Mouse (Mus musculus) olfactory bulb, adult 2 months (tissue): ENCODE data around the gene Ergic1. TPM values are rescaled to one million over a fixed set of nuclear protein-coding genes. Genes with fewer than 3 reads are reported as not detected.

Experiments
- H3K27ac ChIP-seq: fragments of 200-500 bp; 2 replicates; pipeline ENCODE4 v1.5.1; 2012; ENCODE audit warnings: low read depth, low read length; ENCODE audit not compliant: insufficient read depth
- H3K4me1 ChIP-seq: fragments of 200-500 bp; 2 replicates; pipeline ENCODE4 v1.6.1; 2012; ENCODE audit warnings: low read length; ENCODE audit not compliant: control insufficient read depth, insufficient read depth
- H3K4me3 ChIP-seq: fragments of 200-500 bp; 2 replicates; pipeline ENCODE4 v1.5.1; 2012; ENCODE audit warnings: mild to moderate bottlenecking, low read depth, low read length, moderate library complexity; ENCODE audit not compliant: insufficient read depth
- CTCF ChIP-seq: fragments of 200-500 bp; IDR thresholded peaks from 2 replicates; pipeline ENCODE4 v1.5.1; 2012; ENCODE audit warnings: low read depth, mild to moderate bottlenecking, low read length, moderate library complexity; ENCODE audit not compliant: insufficient read depth
- POLR2A ChIP-seq: fragments of 200-500 bp; IDR thresholded peaks from 2 replicates; pipeline ENCODE4 v1.6.1; 2012; ENCODE audit warnings: mild to moderate bottlenecking, low read depth, low read length, moderate library complexity; ENCODE audit not compliant: insufficient read depth
- WGBS: fragments of 180-500 bp; shearing (Covaris S2); methylation state at CpG from one replicate; pipeline ENCODE4 v1.1.7; 2018; 5-methylcytosine and 5-hydroxymethylcytosine counted together
- polyA plus RNA-seq: library from polyadenylated mRNA; stranded (reverse); fragments of >200 nt; gene quantifications from 2 replicates; pipeline ENCODE4 v1.2.4, GENCODE M21; 2012; ENCODE audit warnings: low replicate concordance; ENCODE audit not compliant: missing spikeins, insufficient read depth, insufficient read length

Gene Ergic1
- polyA plus RNA-seq, 1 experiment: not detected

GRCm38 (mm10) chr17:26608877-26609276 is 47.6 kb downstream of the Ergic1 start:
- Histone ChIP-seq H3K27ac (peak overlapping the region; percentile 12), H3K4me3 (no peak overlapping the region), H3K4me1 (peaks cover 41% of the 10 kb centered on the region)
- 49% methylated on average over 8 of the region's 8 CpGs for WGBS
- TF ChIP-seq CTCF: no peak
- TF ChIP-seq POLR2A: no peak

GRCm38 (mm10) chr17:26609820-26610219 is 48.5 kb downstream of the Ergic1 start:
- WGBS: 66% methylated on average over 8 of the region's 8 CpGs
- H3K4me3 ChIP-seq: no peak overlapping the region
- H3K27ac ChIP-seq: no peak overlapping the region
- TF ChIP-seq CTCF (no peak), POLR2A (no peak)
- H3K4me1 ChIP-seq: peaks cover 44% of the 10 kb centered on the region

- Histone ChIP-seq H3K4me3 (no peak overlapping the region), H3K27ac (peak overlapping the region; percentile 49), H3K4me1 (peaks cover 37% of the 10 kb centered on the region)
- TF ChIP-seq POLR2A: no peak
- WGBS: 17% methylated on average over 7 of the region's 7 CpGs
Measured at GRCm38 (mm10) chr17:26611328-26611727, 50.0 kb downstream of the Ergic1 start.

GRCm38 (mm10) chr17:26611918-26612317 is 50.6 kb downstream of the Ergic1 start:
- no peak for TF ChIP-seq POLR2A
- no peak for TF ChIP-seq CTCF
- Histone ChIP-seq H3K4me1 (peaks cover 37% of the 10 kb centered on the region), H3K4me3 (no peak overlapping the region), H3K27ac (no peak overlapping the region)
- 73% methylated on average over 4 of the region's 4 CpGs for WGBS

- no peak for TF ChIP-seq POLR2A
- TF ChIP-seq CTCF: no peak
- Histone ChIP-seq H3K27ac (no peak overlapping the region), H3K4me1 (peaks cover 38% of the 10 kb centered on the region), H3K4me3 (no peak overlapping the region)
- 63% methylated on average over 6 of the region's 6 CpGs for WGBS
Measured at GRCm38 (mm10) chr17:26614286-26614685, 53.0 kb downstream of the Ergic1 start.

- TF ChIP-seq POLR2A: no peak
- TF ChIP-seq CTCF: no peak
- 76% methylated on average over 9 of the region's 9 CpGs for WGBS
- H3K27ac ChIP-seq: no peak overlapping the region
- H3K4me3 ChIP-seq: no peak overlapping the region
- peaks cover 36% of the 10 kb centered on the region for H3K4me1 ChIP-seq
Measured at GRCm38 (mm10) chr17:26614708-26615486, 53.6 kb downstream of the Ergic1 start.

GRCm38 (mm10) chr17:26616696-26617095 is 55.4 kb downstream of the Ergic1 start:
- Histone ChIP-seq H3K4me3 (no peak overlapping the region), H3K27ac (no peak overlapping the region), H3K4me1 (peaks cover 32% of the 10 kb centered on the region)
- TF ChIP-seq POLR2A: no peak
- no peak for TF ChIP-seq CTCF
- WGBS: 86% methylated on average over 2 of the region's 2 CpGs

GRCm38 (mm10) chr17:26618498-26618897 is 57.2 kb downstream of the Ergic1 start:
- no peak for TF ChIP-seq CTCF
- TF ChIP-seq POLR2A: no peak
- H3K4me3 ChIP-seq: no peak overlapping the region

GRCm38 (mm10) chr17:26619577-26619976 is 58.3 kb downstream of the Ergic1 start:
- TF ChIP-seq CTCF: no peak
- TF ChIP-seq POLR2A: no peak
- H3K4me3 ChIP-seq: no peak overlapping the region
- H3K4me1 ChIP-seq: peaks cover 24% of the 10 kb centered on the region
- WGBS: 66% methylated on average over 6 of the region's 6 CpGs
- no peak overlapping the region; the same call in 1 of the 2 replicates for H3K27ac ChIP-seq

More at GRCm38 (mm10) chr17:26618498-26618897, 57.2 kb downstream of the Ergic1 start:
- Histone ChIP-seq H3K27ac (no peak overlapping the region), H3K4me1 (peaks cover 28% of the 10 kb centered on the region)
- 87% methylated on average over 5 of the region's 5 CpGs for WGBS
